Mouse (Mus musculus): ENCODE results near the gene Zfp740. TPM values are rescaled to one million over a fixed set of nuclear protein-coding genes. Genes with fewer than 3 reads are reported as not detected.
"Not testable (repeated sequence)": the region's sequence is repeated elsewhere in the genome, so short reads cannot be mapped to it uniquely, and the experiment has no call there.

Zfp740 gene
- total RNA-seq (2021) = 100 to 1,000 TPM; 131 to 134 TPM
- long read RNA-seq, experiment 1, full-length matches to known transcripts = 7 of 32 reads
- long read RNA-seq, experiment 1, partial matches to known transcripts = 4 of 32 reads
- long read RNA-seq, experiment 1, other reads (novel, unspliced or antisense) = 21 of 32 reads
- long read RNA-seq, experiment 2, full-length matches to known transcripts = 21 of 141 reads
- long read RNA-seq, experiment 2, partial matches to known transcripts = 49 of 141 reads
- long read RNA-seq, experiment 2, other reads (novel, unspliced or antisense) = 71 of 141 reads

DNA sequence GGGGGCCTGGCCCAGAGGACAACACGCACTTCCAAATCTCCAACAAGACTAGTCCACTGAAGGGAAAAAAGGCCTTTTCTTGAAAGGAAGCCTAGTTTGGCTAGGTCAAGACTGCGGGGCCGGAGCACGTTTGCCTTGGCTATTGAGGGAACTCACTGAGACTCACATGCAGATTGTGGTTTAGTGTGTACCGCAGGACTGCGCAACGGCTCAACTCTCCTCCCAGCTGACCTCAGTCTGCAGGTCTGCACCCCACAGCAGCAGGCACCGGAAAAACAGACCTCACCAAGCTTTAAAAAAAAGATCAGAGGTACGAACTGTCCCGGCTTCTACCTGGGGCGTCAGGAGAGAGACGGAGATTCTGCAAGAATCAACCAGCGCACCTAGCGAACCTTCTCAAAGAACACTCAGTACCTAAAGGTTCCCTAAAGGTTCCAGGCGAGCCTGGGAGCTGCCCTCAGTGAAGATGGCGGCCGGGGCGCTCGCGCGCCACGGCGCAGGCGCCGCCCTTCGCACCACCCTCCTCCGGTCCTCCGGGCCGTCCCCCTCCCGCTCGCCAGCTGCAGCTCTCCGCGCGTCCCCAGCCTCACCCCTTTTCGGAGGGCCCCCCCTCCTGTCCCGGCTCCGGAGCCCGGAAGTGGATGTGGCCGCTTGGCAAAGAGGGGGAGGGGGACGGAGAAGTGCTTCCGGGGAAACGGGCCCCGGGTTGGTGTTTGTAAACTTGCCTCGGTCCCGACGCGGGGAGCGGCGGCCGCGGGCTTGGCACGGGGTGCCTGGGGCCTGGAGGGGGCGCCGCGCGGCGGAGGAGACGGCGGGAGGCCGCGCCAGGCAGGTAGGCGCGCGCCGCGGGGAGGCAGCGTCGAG lies at the start of gene Zfp740:
Gene Zfp740, plus strand, starts transcription at position 279 of the 864 bp plus-strand sequence.
- peak; percentile 90 to 95 for DNase-seq (ENCODE audit: low spot score in 2 of 2)

DNA sequence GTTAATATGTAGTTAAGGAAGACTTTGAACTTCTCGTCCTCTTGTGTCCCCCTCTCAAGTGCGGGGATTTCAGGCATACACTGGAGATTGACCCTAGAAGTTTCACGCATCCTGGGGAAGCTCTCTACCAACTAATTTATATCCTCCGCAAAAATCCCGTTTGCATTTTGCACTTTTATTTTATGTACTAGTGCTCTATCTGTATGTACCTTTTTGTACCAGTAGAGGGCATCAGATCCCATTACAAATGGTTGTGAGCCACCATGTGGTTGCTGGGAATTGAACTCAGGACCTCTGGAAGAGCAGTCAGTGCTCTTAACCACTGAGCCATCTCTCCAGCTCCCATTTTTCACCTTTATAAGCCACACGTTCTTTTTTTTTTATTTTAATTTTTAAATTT lies 48.0 kb upstream of the Zfp740 start:
- not testable (repeated sequence) for DNase-seq (ENCODE audit: low spot score in 2 of 2)

DNA sequence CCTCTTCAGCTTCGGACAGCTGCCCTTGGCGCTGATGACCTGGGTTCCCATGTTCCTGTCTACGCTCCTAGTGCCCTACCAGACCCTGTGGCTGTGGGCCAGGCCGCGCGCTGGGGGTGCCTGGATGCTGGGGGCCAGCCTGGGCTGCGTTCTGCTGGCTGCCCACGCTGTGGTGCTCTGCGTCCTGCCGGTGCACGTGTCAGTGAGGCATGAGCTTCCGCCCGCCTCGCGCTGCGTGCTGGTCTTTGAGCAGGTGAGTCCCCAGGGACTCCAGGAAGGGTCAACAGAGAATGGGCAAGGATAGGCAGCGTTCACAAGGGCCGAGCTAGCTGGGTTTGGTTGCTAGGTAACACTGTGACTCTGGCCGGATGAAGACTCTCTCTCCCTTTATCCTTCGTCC lies 46.2 kb upstream of the Zfp740 start:
- DNase-seq (ENCODE audit: low spot score in 2 of 2) = no peak

DNA sequence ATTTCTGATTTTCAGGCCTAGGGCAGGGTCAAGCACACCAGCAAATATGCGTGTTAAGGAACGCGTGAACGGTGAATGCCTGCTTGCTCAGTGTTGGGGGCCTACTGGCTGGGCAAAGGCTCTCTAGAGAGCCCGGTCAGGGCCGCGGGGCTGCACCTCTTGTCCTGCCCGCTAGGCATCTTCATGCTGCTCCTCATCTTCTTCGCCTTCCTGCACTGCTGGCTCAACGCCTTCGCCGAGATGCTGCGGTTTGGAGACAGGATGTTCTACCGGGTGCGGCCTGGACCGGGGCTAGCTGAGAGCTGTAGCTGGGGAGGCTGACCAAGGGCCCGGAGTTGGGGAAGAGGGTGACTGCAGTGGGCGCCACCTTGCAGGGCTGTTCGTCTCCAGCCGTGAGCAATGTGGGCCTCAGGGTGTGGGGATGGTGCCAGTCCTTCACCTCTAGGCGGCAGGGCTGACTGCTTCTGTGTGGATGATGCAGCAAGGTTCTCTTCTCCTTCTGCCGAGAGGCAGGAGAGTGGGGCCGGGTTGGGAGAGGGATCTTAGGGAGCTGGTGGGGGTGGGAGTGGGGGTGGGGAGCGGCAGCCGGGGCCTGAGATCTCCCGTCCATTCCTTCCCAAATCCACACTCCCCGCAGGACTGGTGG lies 42.5 kb upstream of the Zfp740 start:
- DNase-seq (ENCODE audit: low spot score in 2 of 2) = no peak

DNA sequence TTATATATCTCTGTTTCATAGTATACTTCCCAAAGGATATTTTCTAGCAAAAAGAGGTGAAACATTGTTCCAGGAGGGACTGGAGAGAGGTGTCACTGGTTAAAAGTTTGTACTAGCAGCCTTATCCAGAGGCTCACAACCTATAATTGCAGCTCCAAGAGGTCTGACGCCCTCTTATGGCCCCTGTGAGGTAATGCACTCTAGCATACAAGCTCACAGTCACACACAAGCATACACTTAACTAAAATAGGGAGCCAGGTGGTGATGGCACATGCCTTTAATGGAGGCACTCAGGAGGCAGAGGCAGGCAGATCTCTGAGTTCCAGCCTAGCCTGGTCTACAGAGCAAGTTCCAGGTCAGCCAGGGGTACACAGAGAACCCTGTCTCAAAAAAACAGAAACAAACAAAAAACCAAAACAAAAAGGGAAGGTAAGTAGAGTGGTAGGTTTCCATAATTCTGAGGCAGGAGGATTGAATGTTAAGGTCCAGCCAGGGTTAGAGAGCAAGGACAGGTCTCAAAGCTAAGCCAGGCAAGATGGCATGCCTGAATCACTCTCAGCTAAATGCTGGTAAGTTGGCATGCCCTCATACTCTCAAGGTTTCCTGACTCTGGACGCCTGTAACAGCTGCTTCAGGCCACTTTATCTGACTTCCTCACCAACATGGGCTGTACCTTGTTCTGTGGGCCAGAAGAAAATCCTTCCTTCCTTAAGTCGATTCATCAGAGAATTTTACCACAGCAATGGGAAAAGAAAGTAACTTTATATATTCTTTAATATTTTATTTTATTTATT lies 39.0 kb upstream of the Zfp740 start:
- DNase-seq (ENCODE audit: low spot score in 2 of 2) = no peak

DNA sequence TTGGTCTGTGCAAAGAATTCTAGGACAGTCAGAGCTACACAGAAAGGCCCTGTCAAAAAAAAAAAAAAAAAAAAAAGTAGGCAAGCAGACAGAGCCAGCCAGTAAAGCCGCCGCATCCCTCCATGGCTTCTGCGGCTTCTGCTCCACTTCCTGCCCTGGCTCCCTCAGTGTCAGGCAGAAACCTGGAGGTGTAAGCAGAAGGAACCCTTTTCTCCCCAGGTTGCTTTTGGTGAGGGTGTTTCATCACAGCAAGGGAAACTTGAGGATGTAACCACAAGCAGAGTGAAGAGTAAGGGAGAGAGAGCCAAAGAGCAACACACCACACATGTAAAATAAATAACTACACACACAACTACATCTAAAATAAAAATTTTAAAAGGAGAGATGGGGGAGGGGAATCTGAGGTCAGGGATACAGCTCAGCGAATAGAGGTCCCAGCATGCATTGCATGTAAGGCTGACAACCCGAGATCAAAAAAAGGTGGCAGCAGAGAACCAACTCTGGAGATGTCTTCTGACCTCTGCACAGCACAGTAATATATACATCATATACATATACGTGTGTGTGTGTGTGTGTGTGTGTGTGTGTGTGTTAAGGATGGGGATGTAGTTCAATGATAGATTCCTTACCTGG lies 37.5 kb upstream of the Zfp740 start:
- no peak for DNase-seq (ENCODE audit: low spot score in 2 of 2)

DNA sequence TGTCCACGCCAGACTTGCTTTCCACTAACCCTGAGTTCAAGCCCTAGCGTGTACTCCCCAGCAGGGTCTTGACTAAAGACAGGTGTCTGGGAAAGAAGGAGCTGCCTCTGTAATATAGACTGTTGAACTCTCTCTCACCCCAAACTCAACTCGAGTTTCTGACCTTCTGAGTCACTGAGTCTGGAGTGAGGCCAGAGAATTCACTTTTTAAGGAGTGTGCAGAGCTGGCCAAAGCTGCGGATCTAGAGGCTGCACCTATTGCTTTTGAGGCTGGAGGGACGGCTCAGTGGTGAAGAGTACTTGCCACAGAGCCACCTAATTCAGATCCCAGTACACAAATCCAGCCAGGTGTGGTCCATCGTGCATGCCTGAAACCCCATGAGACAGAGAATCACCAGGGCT lies 35.4 kb upstream of the Zfp740 start:
- no peak for DNase-seq (ENCODE audit: low spot score in 2 of 2)

DNA sequence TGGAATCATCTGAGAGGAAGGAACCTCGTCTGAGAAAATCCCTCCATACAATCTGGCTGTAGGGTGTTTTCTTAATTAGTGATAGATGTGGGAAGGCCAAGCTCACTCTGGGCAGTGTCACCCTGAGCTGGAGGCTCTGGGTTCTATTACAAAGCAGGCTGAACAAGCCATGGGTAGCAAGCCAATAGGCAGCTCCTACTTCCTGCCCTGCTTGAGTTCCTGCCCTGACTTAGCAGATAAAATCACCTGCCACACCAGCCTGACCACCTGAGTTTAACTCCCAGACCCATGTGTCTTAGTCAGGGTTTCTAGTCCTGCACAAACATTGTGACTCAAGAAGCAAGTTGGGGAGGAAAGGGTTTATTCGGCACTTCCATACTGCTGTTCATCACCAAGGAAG lies 34.0 kb upstream of the Zfp740 start:
- no peak for DNase-seq (ENCODE audit: low spot score in 2 of 2)

DNA sequence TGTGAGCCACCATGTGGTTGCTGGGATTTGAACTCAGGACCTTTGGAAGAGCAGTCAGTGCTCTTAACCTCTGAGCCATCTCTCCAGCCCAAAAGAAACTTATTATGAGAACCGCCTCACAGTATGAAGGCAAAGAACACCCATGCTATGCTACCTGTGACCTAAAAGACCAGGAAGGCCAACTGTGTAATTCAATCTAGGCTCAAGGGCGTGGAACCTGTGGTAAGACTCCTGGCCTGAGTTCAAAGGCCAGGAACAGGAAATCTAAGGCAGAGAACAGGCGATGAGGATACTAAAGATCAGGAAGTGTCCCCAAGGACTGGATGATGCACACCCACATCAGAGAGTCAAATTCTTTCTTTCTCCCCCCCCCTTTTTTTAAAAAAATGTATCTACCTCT lies 29.5 kb upstream of the Zfp740 start:
- DNase-seq (ENCODE audit: low spot score in 2 of 2) = no peak

DNA sequence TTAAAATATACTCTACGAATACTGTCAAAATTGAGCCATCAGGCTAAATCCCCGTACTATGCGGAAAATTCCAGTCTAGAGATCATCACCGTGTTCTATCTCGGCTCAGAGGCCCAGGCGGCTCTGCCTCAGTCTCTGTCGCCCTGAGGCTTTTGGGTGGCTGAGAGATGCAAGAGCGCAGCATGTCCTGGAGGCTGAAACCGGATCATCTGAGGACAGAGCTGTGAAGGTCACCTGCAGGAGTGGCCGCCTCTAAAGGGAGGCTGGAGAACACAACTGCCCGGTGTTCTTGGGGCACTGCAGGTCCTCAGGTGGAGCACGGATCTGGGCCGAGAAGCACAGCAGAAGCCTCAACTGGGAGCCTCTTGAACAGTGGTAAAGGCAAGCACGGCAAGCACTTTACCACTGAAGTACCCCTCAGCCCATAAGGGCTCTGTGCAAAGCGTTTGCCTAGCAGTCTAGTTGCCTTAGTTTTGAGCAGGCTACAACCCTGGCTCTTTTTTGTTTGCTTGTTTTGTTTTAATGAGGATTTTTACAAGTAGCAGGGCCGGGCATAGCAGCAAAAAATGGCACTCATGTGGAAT lies 27.2 kb upstream of the Zfp740 start:
- no peak for DNase-seq (ENCODE audit: low spot score in 2 of 2)

DNA sequence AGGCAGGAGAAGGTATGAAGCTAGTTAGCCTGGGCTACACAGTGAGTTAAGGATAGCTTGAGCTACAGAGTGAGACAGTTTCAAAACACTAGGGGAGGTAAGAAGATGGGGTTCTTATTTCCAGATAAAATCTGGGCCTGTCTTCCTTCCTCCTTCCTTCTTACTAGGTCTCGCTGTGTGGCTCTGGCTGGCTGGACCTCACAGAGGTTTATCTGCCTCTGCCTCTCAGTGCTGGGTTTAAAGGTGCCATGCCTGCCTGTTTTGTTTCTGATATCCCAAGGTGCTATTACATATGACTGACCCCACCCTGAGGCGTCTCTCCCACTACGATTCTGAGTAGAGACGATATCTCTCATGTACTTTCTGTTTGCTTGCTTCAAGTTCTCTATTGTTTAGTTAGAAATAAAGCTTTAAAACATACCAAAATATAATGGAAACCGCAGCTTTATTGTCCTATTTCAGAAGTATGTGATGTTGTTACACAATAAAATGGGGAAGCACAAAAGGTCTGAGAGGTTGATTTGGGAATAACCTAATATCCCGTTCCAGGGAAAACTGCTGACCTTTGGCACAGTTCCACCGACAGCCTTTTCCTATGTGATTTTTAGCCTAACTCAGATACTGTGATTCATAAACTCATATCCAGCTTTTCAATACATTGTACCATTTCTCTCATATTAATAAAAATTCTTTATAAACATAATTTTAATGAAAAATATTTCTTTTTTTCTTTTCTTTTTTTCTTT lies 26.3 kb upstream of the Zfp740 start:
- no peak for DNase-seq (ENCODE audit: low spot score in 2 of 2)

DNA sequence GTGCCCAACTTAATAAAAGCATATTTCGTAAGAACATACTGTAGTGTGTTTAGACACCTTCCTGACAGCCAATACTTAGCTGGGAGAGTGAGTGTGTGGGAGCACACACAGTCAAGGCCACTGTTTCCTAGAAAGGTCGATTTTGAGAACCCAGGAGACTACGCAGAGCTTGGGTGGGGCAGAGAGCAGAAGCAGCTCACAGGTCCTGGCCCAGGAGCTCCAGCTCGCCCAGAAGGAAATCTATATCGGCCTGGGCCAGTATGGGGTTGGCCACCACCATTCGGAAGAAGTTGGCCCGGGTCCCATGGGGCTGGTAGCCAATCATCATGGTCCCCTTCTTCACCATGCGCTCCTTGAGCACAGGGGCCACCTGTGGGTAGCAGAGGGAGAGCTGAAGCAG lies 25.6 kb upstream of the Zfp740 start:
- no peak for DNase-seq (ENCODE audit: low spot score in 2 of 2)

DNA sequence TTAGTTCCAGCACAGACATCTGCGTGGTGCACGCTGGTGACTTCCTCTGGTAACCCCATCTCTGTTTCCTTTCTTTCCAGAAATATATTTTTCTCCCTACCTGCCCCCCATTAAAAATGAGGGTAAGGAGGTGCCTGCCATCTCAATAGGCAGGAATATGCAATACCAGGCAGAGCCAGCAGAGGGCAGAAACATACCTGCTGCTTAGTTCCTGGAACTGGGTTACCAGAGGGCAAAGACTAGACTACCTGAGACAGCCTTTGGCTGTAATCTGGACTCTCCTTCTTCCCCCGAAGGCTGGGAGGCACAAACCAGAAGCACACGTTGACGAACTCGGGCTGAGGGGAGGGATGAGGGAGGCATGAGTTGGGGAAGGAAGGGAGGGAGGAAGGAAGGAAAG lies 24.8 kb upstream of the Zfp740 start:
- peak in 1 of 2 experiments; percentile 60 for DNase-seq (ENCODE audit: low spot score in 2 of 2)

DNA sequence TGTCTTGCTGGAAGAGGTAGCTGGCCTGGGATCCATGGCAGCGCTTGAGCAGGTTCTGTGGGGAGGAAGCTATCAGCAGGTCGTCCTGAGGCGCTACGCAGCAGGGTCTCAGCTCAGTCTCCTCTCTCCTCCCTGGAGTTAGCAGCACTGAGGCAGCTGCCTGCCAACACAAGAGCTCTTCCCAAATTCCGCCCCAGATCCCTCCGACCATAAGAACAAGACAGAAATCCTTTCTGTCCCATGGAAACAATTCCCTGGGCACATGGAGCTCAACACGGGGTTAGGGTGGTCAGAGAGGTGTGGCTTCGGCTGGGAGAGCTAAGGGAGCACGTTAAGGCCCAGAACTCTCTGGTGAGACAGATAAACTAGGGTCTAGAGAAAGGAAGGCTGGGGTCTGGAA lies 23.9 kb upstream of the Zfp740 start:
- no peak for DNase-seq (ENCODE audit: low spot score in 2 of 2)

DNA sequence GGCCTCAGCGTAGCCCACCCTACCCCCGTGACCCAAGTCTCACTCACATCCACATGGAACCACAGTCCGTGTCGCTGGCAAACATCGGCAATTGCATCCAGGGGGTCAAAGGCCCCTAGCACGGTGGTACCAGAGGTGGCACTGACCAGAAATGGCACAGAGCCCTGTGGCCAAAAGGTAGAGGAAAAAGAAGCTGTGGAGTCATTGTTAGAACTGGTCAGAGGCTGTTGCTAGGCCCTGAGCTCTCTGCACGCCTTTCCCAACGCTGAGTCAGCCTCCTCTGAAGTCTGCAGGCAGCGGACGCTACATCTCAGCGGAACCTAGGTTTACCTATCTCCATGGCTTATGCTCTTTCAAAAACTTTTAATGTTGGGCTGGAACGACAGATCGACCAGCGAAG lies 23.1 kb upstream of the Zfp740 start:
- no peak for DNase-seq (ENCODE audit: low spot score in 2 of 2)

DNA sequence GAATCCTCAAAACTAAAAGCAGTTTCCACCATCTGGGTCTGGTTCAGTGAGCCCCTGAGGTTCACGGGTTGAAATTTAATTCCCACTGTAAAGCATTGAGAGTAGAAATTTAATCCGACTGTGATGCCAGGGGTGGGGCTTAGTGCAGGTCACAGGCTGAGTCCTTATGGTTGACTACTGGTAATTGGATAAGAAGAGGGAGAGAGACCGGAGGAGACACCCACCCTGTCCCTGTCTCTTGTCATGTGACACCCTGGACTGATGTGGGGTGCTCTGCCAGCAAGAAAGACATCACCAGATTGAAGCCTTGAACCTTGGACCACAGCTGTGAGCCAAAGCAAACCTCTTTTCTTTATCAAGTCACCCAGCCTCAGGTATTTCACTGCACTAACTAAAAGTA lies 20.0 kb upstream of the Zfp740 start:
- no peak for DNase-seq (ENCODE audit: low spot score in 2 of 2)

DNA sequence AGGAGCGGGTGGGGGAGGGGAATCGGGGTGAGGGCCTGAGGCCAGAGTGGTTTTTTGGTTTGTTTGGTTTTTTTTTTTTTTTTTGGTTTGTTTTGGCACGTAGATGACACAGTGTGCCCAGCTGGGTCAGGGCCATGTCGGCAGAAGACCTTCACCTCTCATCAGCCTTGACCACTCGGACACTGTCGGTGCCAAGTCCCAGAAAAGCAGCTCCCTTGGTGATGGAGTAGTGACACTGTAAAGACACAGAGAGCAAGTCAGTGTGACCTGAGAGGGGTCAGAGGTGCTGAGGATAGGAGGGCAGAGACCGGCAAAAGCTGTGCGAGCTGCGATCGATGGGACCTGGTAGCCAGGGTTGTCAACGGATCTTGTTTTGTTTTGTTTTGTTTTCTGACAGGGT lies 16.8 kb upstream of the Zfp740 start:
- no peak for DNase-seq (ENCODE audit: low spot score in 2 of 2)

DNA sequence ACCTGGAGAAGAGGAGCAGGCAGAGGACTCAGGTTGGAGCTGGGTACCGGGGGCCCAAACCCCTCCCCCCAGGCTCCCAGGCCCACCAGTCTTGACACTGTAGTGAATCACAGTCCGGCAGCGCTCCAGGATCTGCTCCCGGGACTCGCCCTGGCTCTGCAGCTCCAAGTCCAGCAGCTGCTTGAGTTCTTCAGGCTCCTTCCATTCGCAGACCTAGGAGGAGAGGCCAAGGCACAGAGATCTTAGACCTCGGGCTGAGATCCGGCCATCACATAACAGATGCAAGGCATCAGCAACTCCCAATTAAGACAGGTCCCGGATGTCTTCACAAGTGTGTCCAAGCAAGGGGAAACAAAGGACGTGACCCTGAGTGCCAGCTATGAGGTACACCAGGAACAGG lies 15.0 kb upstream of the Zfp740 start:
- no peak for DNase-seq (ENCODE audit: low spot score in 2 of 2)

DNA sequence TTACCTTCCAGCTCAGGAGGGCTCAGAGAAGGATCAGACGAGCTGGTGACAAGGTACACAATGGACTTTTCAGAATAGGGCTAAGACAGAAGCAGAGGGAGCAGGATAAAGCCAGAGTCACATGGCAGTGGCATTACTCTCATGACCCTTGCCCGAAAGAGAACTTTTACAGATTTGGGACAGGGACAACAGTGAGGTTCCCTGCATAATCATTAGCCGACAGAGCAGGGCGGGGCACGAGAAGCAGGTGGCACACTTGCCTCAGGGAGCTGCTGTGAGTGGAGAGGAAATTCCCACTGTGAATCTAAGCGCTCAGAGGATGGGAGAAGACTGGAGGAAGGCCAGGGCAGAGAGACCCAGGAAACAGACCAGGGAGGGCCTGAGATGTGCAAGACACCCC lies 14.2 kb upstream of the Zfp740 start:
- no peak for DNase-seq (ENCODE audit: low spot score in 2 of 2)

DNA sequence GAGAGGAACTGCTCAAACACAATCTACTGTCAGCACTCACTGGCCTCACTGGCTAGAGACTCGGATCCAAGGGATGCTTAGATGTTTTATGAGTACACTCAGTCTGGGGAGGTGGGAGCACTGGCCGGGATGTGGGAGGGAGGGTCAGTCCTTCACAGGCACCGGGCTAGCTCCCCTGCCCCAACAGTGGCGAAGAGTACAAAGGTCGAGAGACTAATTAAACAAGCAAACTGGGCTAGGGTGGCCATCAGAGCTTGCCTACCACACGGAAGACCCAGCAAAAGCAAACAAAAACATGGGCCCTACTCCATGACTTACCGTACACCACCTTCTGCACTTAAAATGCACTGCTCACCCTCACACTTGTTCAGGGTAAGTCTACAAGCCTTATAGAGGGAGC lies 11.3 kb upstream of the Zfp740 start:
- no peak for DNase-seq (ENCODE audit: low spot score in 2 of 2)

Data from adrenal gland, postnatal 4 days (tissue).